Mouse (Mus musculus) olfactory bulb, adult 2 months (tissue): ENCODE results near the gene Lcn12.

ENCODE experiments used
- CTCF ChIP-seq: fragments of 200-500 bp; IDR thresholded peaks from 2 replicates; pipeline ENCODE4 v1.5.1; 2012; ENCODE audit warnings: low read depth, mild to moderate bottlenecking, low read length, moderate library complexity; ENCODE audit not compliant: insufficient read depth
- POLR2A ChIP-seq: fragments of 200-500 bp; IDR thresholded peaks from 2 replicates; pipeline ENCODE4 v1.6.1; 2012; ENCODE audit warnings: mild to moderate bottlenecking, low read depth, low read length, moderate library complexity; ENCODE audit not compliant: insufficient read depth

DNA sequence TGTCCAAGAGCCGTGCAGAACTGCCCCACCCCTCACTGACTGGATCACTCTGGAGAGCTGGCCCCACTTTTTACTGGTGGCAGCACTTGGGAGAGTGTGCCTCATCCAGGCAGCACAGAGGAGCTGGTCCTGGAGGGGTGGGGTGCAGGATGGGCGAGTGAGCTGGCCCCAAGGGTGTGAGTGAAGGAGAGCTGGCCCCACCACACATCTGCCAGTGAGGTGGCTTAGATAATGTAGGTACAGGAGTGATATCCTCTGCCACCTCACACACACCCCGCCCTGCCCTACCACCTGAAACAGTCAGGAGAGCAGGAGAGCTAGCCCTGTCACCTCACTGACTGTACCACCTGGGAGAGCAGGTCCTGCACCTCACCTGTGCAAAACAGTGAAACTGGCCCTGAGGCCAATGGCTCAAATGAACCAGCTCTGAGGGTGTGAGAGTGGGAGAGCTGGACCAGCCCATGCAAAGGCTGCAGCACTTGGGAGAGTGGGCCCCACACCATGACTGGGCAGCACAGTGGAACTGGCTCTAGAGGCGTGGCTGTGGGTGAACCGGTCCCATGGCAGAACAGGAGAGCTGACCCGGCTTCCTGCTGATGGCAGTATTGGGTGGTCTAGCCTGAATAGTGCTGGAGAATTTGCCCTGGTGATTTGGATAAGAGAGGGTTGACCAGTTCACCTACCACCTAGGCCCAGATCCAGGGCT lies 5.6 kb downstream of the Lcn12 start:
- TF ChIP-seq POLR2A (no peak), CTCF (no peak)
